Mouse (Mus musculus) stomach, adult 2 months (tissue): ENCODE measurements around the gene Olfr652. TPM values are rescaled to one million over a fixed set of nuclear protein-coding genes. Genes with fewer than 3 reads are reported as not detected.

Experiments used
- polyA plus RNA-seq: library from polyadenylated mRNA; depleted of rRNA; stranded (reverse); fragments of >200 nt; gene quantifications from 2 replicates; pipeline ENCODE4 v1.2.3, GENCODE M21; 2012; rRNA removed

Gene Olfr652
- polyA plus RNA-seq: not detected in 2 replicates

GRCm38 (mm10) chr7:104560601-104561000 lies at the start of gene Olfr652:
Olfr652 (plus strand) TSS chr7:104560901.

DNA sequence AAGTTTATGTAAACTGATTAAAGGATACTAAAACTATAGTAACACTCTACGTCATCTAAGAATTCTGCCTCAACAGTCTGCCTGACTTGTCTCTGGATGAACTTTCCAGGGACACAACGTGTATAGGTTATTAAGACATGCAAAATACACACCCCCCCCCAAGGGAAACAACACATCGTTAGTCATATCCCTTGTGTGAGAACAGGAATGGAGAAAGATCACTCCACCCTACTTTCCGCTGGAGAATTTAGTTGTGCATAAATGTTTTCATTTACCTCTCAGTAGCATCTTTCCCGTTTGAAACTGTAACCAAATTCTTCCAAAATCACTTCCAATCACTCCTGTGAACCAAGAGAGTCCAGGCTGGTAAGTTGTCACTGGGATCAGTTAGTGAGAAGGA lies 10.9 kb upstream of the Olfr652 start, which contains the start of gene Olfr651:
Gene Olfr651 (plus strand): TSS at position 301 of the 400 bp plus-strand sequence.

GRCm38 (mm10) chr7:104577014-104577413 lies 16.3 kb downstream of the Olfr652 start, which contains the start of gene Olfr653:
Olfr653 (plus strand) TSS chr7:104577314.

GRCm38 (mm10) chr7:104586725-104587124 lies 26.0 kb downstream of the Olfr652 start, which contains the start of gene Olfr654:
Olfr654 (plus strand) TSS chr7:104587025.

GRCm38 (mm10) chr7:104601679-104602078 lies 41.0 kb downstream of the Olfr652 start, which contains the start of gene Olfr655:
Olfr655 (minus strand) TSS chr7:104601779.

GRCm38 (mm10) chr7:104613655-104614054 lies 53.0 kb downstream of the Olfr652 start, which contains the start of gene Olfr656:
Olfr656 (plus strand) TSS chr7:104613955.

Other genes starting within 250 kb of the Olfr652 start
- 0.16 and 0.85 TPM in 2 replicates for gene Trim12a, start 245.4 kb upstream of the Olfr652 start, polyA plus RNA-seq
- 0.55 TPM in 1 of 2 replicates, not detected in the other for gene Trim34b, start 231.4 kb upstream of the Olfr652 start, polyA plus RNA-seq
- gene Trim12c, start 207.5 kb upstream of the Olfr652 start, polyA plus RNA-seq: 0.55 TPM in 2 replicates
- gene Trim30b, start 191.0 kb upstream of the Olfr652 start, polyA plus RNA-seq: 0.03 TPM in 1 of 2 replicates, not detected in the other
- not detected in 2 replicates for gene Trim30c, start 160.1 kb upstream of the Olfr652 start, polyA plus RNA-seq
- gene Trim30a, start 95.7 kb upstream of the Olfr652 start, polyA plus RNA-seq: 0.09 and 0.32 TPM in 2 replicates
- gene Trim30d, start 53.1 kb upstream of the Olfr652 start, polyA plus RNA-seq: 0.04 and 0.24 TPM in 2 replicates
- not detected in 2 replicates for gene Olfr651, start 10.8 kb upstream of the Olfr652 start, polyA plus RNA-seq
- not detected in 2 replicates for gene Olfr653, start 16.4 kb downstream of the Olfr652 start, polyA plus RNA-seq
- gene Olfr654, start 26.1 kb downstream of the Olfr652 start, polyA plus RNA-seq: not detected in 2 replicates
- gene Olfr655, start 40.9 kb downstream of the Olfr652 start, polyA plus RNA-seq: not detected in 2 replicates
- gene Olfr656, start 53.1 kb downstream of the Olfr652 start, polyA plus RNA-seq: not detected in 2 replicates
- gene Olfr657, start 63.9 kb downstream of the Olfr652 start, polyA plus RNA-seq: not detected in 2 replicates
- not detected in 2 replicates for gene Olfr658, start 86.4 kb downstream of the Olfr652 start, polyA plus RNA-seq
- not detected in 2 replicates for gene Olfr659, start 105.9 kb downstream of the Olfr652 start, polyA plus RNA-seq
- gene Olfr661, start 125.6 kb downstream of the Olfr652 start, polyA plus RNA-seq: not detected in 2 replicates
- gene Usp17le, start 216.6 kb downstream of the Olfr652 start, polyA plus RNA-seq: not detected in 2 replicates